Mouse (Mus musculus): ENCODE results near the gene Dcun1d4.

DNA sequence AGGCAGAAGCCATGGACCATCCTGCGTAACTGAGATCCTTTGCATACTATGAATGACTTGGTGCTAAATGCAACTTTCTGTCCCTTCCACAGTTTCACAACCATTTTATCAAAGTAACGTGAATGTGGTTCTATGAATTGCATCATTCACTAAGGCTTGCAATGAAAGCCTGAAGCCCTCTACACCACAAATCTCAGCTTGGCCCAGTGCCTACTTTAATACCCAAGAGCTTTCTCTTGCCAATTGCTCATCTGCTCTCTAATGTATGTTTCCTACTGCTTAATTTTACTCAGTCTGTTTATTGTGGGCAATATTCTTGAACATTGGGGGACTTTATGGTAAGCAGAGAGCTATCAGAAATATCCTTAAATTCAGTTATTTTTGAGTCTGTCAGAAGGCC lies 92.0 kb downstream of the Dcun1d4 start:
- TF ChIP-seq POLR2A (IDR thresholded peaks at IDR 0.05; ENCODE audit: borderline replicate concordance, low read depth, low read length), result no peak
- TF ChIP-seq CTCF (IDR thresholded peaks at IDR 0.05; ENCODE audit: low read depth, low read length), result no peak

All from bone marrow macrophage, adult 2 months (primary cell).